Mouse (Mus musculus) heart, embryonic 13.5 days (tissue): ENCODE results near the gene Itpr1. TPM values are rescaled to one million over a fixed set of nuclear protein-coding genes. Genes with fewer than 3 reads are reported as not detected.

Source experiments
- ATAC-seq: fragments of 200-750 bp; cut with Nextera tagmentation; 2 replicates; pipeline ENCODE4 v1.8.0; 2017; ENCODE audit warnings: moderate TSS enrichment; ENCODE audit not compliant: insufficient number of reproducible peaks, low FRiP score, low TSS enrichment; ENCODE audit errors: extremely low read depth
- H3K27ac ChIP-seq: fragments of 300-500 bp; sonication (generic); replicated peaks from 2 replicates; pipeline ENCODE4 v1.5.1; 2015; ENCODE audit warnings: moderate library complexity, mild to moderate bottlenecking, inconsistent platforms
- H3K27me3 ChIP-seq: fragments of 300-500 bp; sonication (generic); replicated peaks from 2 replicates; pipeline ENCODE4 v1.6.1; 2015; ENCODE audit warnings: mild to moderate bottlenecking, inconsistent platforms
- H3K36me3 ChIP-seq: fragments of 300-500 bp; sonication (generic); 2 replicates; pipeline ENCODE4 v1.6.1; 2015; ENCODE audit warnings: mild to moderate bottlenecking, inconsistent platforms
- H3K4me1 ChIP-seq: fragments of 300-500 bp; sonication (generic); 2 replicates; pipeline ENCODE4 v1.6.1; 2015; ENCODE audit warnings: inconsistent platforms
- H3K4me2 ChIP-seq: fragments of 300-500 bp; sonication (generic); 2 replicates; pipeline ENCODE4 v1.6.1; 2015; ENCODE audit warnings: inconsistent platforms, mild to moderate bottlenecking, moderate library complexity
- H3K4me3 ChIP-seq: fragments of 300-500 bp; sonication (generic); 2 replicates; pipeline ENCODE4 v1.5.1; 2015; ENCODE audit warnings: moderate library complexity, mild to moderate bottlenecking, inconsistent platforms
- H3K9ac ChIP-seq: fragments of 300-500 bp; sonication (generic); 2 replicates; pipeline ENCODE4 v1.6.1; 2015; ENCODE audit warnings: inconsistent platforms, mild to moderate bottlenecking, moderate library complexity
- H3K9me3 ChIP-seq: fragments of 300-500 bp; sonication (generic); 2 replicates; pipeline ENCODE4 v1.6.1; 2016; ENCODE audit warnings: inconsistent platforms
- WGBS: fragments of 180-500 bp; shearing (Covaris S2); methylation state at CpG from one replicate; pipeline ENCODE4 v1.1.7; 2015; ENCODE audit warnings: mixed read lengths; 5-methylcytosine and 5-hydroxymethylcytosine counted together
- polyA plus RNA-seq: library from polyadenylated mRNA; unstranded; fragments of >200 nt; fragmentation: Nextera tagmentation; extraction: Ambion mirVana; gene quantifications from 2 replicates; pipeline ENCODE4 v1.2.1, GENCODE M21; 2015

The Itpr1 gene
- polyA plus RNA-seq, 1 experiment from 2014 or later, result 12.1 TPM

DNA sequence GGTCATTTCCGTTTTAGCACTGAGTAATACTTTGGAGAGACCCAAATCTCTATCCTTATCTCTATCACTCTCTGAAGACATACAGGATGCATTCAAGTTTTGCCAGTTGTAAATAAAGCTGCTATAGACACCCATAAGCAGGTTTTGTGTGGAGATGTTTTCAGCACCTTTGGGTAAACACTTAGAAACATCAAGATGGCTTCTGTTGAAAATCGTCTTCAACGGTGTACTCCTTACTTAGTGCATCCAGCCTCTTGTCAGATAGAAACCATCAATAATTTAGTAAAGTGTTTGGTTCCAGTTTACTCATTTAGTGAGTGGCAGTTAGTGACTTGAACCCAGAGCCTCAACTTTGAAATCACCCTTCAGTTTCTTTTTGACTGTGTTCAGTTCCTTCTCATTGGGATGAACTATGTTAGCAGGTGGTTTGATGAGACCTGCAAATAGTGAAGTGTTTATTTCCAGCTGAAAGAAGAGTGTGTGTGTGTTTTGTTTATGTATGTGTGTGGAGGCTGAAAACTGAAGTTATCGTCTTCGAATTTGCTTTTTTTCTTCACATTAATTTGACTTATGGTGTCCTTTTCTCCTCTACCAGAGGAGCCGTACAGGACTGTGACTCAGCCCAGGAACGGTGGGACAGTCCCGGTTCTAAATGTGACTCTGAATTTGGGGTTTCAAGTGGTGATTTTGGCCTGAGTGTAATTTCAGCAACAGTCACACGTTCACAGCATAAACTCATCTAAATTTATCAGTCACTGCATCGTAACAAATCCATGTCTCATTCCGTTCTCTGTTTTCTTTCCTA lies 66.1 kb downstream of the Itpr1 start:
- Histone ChIP-seq H3K27ac (no peak overlapping the region), H3K27me3 (no peaks in the 10 kb centered on the region), H3K4me2 (no peak overlapping the region), H3K9me3 (no peaks in the 10 kb centered on the region), H3K4me3 (no peak overlapping the region), H3K4me1 (peaks cover 70% of the 10 kb centered on the region), H3K36me3 (no peaks in the 10 kb centered on the region), H3K9ac (no peak overlapping the region)
- no peak for ATAC-seq
- 74% methylated on average over 11 of the region's 11 CpGs for WGBS

DNA sequence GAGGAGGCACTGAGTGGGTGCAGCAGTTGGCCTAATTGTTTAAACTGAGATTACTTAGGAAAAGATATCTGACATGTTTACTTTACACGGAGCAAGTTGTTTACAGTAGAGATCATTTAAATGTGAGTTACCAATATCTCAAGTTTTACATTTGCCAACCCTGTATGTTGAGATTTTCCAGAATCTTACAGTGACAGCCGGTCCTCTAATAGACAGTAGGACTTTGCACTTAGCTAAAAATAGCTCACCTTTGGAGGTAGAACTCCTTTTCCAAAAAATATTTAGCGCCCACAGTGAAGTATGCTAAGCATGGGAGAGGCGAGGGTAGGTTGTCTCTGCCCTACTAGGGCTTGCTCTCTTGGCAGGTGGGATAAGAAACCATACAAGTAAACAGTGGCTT lies 69.2 kb downstream of the Itpr1 start:
- 39% methylated on average over 4 of the region's 4 CpGs for WGBS
- Histone ChIP-seq H3K27ac (peak overlapping the region; percentile 41; the same call in 1 of the 2 replicates), H3K4me3 (no peak overlapping the region), H3K9me3 (no peaks in the 10 kb centered on the region), H3K4me1 (peaks cover 41% of the 10 kb centered on the region), H3K27me3 (no peaks in the 10 kb centered on the region), H3K4me2 (peak overlapping the region; percentile 4; the same call in 1 of the 2 replicates), H3K36me3 (0 out of 2 replicates have a peak, but pooled peaks cover 2% of the 10 kb centered on the region), H3K9ac (0 out of 2 replicates have a peak overlapping the region, but pooled peaks have one; percentile 14)
- no peak for ATAC-seq

DNA sequence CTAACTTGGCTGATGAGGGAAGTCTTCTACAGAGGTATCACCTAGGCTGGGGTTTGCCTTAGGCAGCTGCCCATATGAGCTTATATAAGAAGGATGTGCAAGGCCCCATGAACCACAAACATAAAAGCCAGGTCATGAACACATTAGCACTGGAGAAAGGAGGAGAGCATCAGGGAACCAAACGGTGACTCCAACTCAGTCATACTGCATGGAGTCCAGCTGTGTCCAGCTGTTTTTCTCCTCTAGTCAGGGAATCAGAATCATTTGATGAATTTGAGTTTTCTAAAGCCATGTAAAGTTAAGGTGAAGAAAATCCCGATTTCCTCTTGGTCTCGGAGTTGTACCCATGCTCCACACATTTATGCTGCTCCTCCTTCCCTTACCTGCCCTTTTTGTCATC lies 69.7 kb downstream of the Itpr1 start:
- Histone ChIP-seq H3K27ac (peak overlapping the region; percentile 41; the same call in 1 of the 2 replicates), H3K4me2 (0 out of 2 replicates have a peak overlapping the region, but pooled peaks have one; percentile 4), H3K4me1 (peaks cover 36% of the 10 kb centered on the region), H3K9ac (no peak overlapping the region), H3K9me3 (no peaks in the 10 kb centered on the region), H3K4me3 (no peak overlapping the region), H3K36me3 (0 out of 2 replicates have a peak, but pooled peaks cover 7% of the 10 kb centered on the region), H3K27me3 (no peaks in the 10 kb centered on the region)
- WGBS, result 88% methylated on average over 3 of the region's 3 CpGs
- ATAC-seq, result no peak

DNA sequence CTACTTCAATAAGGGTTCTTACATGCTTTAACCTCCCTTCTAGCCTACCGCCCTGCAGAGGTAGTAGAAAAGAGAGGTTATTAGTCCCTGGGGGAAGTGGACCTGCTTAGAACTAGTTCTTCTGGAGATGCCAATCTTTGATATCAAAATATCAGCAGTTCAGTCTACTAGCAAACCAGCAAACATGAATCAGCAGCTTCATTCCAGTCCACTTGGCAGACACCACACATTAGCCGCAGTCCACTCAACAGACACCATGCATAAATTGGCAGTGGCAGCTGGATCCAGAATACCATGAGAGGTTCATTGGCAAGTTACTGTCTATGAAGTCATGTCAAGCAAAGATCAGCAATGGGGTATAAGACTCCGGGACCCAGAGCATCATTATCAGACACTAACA lies 71.8 kb downstream of the Itpr1 start:
- H3K9me3 ChIP-seq, result no peaks in the 10 kb centered on the region
- H3K4me1 ChIP-seq, result peaks cover 30% of the 10 kb centered on the region
- no peak overlapping the region for H3K4me3 ChIP-seq
- H3K36me3 ChIP-seq, result 0 out of 2 replicates have a peak, but pooled peaks cover 8% of the 10 kb centered on the region
- H3K9ac ChIP-seq, result no peak overlapping the region
- 86% methylated on average over 3 of the region's 3 CpGs for WGBS
- no peak for ATAC-seq
- H3K4me2 ChIP-seq, result no peak overlapping the region
- no peaks in the 10 kb centered on the region for H3K27me3 ChIP-seq
- H3K27ac ChIP-seq, result no peak overlapping the region

DNA sequence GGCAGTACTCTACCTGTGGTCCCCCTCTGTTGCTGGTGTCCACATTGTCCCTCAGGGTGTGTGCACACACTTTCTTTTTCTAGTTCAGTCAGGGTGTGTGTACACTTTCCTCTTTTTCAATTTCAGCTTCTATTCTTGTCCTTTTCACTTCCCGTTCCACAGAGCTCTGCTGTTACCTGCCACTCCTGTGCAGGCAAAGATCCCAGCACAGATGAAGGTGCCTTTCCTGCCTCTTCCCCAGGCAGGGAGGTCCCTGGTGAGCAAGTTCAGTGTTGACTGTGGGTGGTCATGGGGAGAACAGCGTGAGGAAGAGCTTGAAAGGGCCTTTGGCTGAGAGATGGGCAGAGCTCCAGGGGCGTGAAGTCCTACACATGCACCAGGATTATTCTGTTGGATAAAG lies 76.1 kb downstream of the Itpr1 start:
- 44% methylated on average over 3 of the region's 3 CpGs for WGBS

DNA sequence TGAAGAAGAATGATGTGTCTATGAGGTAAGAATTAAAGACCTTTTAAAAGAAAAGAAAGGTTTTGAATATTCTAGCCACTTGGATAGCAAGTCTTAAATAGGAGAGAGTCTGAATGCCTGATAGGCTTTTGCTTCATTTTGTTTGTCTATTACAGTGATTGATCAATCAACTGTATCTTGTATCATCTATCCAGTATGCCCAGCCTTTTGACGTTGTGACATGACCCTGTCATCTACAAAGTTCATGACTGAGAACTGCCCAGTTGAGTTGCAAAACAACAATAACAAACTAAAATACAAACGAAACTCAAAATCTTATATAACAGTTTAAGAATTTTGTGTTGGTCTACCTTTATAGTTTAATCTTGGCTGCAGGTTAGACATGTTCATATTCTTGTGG lies 78.1 kb downstream of the Itpr1 start:
- Histone ChIP-seq H3K4me2 (no peak overlapping the region), H3K4me1 (peaks cover 28% of the 10 kb centered on the region), H3K9me3 (no peaks in the 10 kb centered on the region), H3K4me3 (no peak overlapping the region), H3K9ac (no peak overlapping the region), H3K27me3 (no peaks in the 10 kb centered on the region), H3K27ac (no peak overlapping the region), H3K36me3 (0 out of 2 replicates have a peak, but pooled peaks cover 8% of the 10 kb centered on the region)
- no peak for ATAC-seq
- WGBS, result 80% methylated on average over 2 of the region's 2 CpGs

More for the DNA sequence above, 76.1 kb downstream of the Itpr1 start:
- H3K4me1 ChIP-seq, result peaks cover 12% of the 10 kb centered on the region
- no peaks in the 10 kb centered on the region for H3K9me3 ChIP-seq
- H3K4me2 ChIP-seq, result no peak overlapping the region
- no peak overlapping the region for H3K27ac ChIP-seq
- H3K36me3 ChIP-seq, result 0 out of 2 replicates have a peak, but pooled peaks cover 8% of the 10 kb centered on the region
- no peak overlapping the region for H3K4me3 ChIP-seq
- H3K9ac ChIP-seq, result no peak overlapping the region
- no peak for ATAC-seq
- H3K27me3 ChIP-seq, result no peaks in the 10 kb centered on the region

DNA sequence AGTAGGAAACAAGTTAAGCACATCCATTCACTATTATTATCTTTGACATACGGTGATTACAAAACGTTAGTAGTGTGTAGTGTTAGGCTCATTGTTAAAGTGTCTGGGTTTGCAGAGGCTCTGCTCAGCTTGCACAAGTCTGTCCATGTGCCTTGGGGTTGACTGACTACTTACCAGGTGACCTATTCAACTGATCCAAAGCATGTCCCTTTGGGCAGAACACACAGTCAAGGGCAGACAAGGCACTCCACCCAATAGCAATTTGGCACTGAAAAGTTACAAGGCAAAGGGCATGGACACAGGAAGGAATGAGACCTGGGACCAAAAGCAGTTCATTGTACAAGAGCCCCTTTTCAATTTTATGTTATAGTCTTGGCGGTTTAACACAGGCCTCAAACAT lies 78.7 kb downstream of the Itpr1 start:
- WGBS, result 87% methylated on average over 3 of the region's 3 CpGs
- ATAC-seq, result no peak
- 0 out of 2 replicates have a peak, but pooled peaks cover 8% of the 10 kb centered on the region for H3K36me3 ChIP-seq
- no peak overlapping the region for H3K4me3 ChIP-seq
- H3K9me3 ChIP-seq, result no peaks in the 10 kb centered on the region
- H3K9ac ChIP-seq, result no peak overlapping the region
- H3K27me3 ChIP-seq, result no peaks in the 10 kb centered on the region
- no peak overlapping the region for H3K27ac ChIP-seq
- no peak overlapping the region for H3K4me2 ChIP-seq
- peaks cover 28% of the 10 kb centered on the region for H3K4me1 ChIP-seq

DNA sequence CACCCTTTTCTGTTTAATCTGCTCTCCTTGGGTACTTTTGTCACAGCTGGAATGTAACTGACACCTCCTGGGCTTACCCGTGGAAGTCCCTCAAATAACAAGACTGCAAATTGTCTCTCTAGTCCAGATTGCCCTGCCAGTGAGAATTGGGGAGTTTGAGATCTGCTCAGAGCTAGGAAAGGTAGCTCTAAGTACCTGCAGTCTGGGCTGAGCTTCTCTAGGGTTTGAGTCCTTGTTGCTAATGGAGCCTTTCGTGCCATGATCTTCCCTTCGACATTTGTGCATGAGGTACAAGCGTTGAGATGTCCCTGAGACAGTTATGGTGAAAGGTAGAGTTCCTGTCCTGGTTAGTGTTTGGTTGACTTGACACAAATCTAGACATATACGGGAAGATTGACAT lies 89.0 kb downstream of the Itpr1 start:
- H3K27me3 ChIP-seq, result no peaks in the 10 kb centered on the region
- H3K27ac ChIP-seq, result no peak overlapping the region
- WGBS, result 78% methylated on average over 5 of the region's 5 CpGs
- H3K4me2 ChIP-seq, result no peak overlapping the region
- H3K4me1 ChIP-seq, result peaks cover 37% of the 10 kb centered on the region
- no peak for ATAC-seq
- no peaks in the 10 kb centered on the region for H3K9me3 ChIP-seq
- H3K36me3 ChIP-seq, result 0 out of 2 replicates have a peak, but pooled peaks cover 3% of the 10 kb centered on the region
- H3K4me3 ChIP-seq, result no peak overlapping the region
- H3K9ac ChIP-seq, result no peak overlapping the region

DNA sequence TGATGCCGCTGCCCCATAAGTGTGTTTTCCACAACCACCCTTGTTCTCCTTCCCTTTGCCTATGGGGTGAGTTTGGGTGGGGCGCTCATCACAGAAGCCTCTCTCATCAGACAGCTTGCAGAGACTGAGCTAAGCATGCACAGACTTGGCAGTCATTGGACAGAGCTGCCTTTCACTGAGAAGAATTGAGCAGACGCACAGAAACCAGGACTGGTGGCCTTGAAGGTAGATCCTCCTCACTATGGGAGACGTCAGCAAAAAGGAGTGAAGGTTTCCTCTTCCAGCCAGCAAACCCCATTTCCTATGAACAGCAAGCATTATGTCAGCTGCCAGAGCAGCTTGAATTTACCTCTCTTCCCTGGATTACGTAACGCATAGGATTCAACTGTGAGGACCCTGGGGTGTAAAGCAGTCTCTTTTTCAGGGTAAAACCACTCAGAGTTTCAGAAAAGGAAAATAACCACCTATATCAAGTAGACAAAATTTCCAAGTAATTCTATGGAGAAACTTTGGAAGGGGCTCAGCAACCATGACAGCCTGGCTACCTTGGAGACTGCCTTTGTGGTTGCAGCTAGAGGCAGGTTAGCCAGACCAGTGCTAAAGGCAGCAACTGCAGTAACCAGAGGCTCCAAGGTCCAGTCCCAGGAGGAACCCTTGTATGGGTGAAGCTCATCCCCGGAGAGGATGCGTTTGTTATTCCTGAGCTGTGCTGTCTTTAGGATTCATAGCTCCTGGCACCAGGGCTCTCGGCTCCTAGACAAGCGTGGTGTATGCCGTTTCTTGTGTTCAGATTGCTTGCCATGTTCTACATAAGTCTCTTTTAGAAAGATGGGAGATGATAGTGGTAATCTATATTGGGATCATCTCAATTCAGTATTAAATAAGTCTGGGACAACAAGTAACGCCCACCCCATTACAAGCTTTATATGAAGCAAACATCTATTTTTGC lies 91.0 kb downstream of the Itpr1 start:
- Histone ChIP-seq H3K4me3 (no peak overlapping the region), H3K4me2 (no peak overlapping the region), H3K27me3 (no peaks in the 10 kb centered on the region), H3K27ac (no peak overlapping the region), H3K36me3 (0 out of 2 replicates have a peak, but pooled peaks cover 3% of the 10 kb centered on the region), H3K9ac (0 out of 2 replicates have a peak overlapping the region, but pooled peaks have one; percentile 24), H3K9me3 (no peaks in the 10 kb centered on the region), H3K4me1 (peaks cover 54% of the 10 kb centered on the region)
- WGBS, result 81% methylated on average over 12 of the region's 12 CpGs
- ATAC-seq, result no peak

DNA sequence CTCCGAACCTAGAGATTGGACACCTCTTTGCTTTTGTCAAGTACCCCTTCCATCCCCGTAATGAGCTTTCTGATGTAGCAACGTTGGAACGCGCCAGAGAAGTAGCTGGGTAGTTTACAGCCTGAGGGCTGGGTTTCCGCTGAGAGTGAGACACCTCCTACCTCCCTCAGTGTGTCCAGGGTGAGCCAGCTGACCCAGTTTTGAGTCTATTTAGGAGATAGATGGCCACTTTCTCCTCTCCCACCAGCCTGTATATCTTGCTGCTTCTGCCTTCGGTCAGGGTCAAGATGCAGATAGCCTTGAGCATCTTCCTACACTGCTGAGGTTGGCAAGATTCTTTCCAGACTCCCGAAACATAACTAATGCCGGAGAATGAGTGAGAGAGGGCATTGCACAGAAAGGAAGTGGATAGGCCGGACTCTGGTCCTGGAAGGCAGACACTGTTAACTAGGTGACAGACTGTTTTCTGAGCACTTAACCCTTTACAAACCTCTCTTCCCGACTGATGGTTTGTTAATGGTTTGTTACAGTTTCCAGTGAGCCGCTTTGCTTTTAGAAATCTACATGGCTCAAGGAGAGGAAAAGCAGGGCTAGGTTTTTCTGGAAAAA lies 92.4 kb downstream of the Itpr1 start:
- H3K9me3 ChIP-seq, result no peaks in the 10 kb centered on the region
- H3K36me3 ChIP-seq, result 0 out of 2 replicates have a peak, but pooled peaks cover 3% of the 10 kb centered on the region
- H3K27me3 ChIP-seq, result no peaks in the 10 kb centered on the region
- H3K4me3 ChIP-seq, result no peak overlapping the region
- H3K4me1 ChIP-seq, result peaks cover 67% of the 10 kb centered on the region
- 22% methylated on average over 12 of the region's 12 CpGs for WGBS
- peak overlapping the region; percentile 63 for H3K9ac ChIP-seq
- H3K4me2 ChIP-seq, result peak overlapping the region; percentile 70
- ATAC-seq, result no peak
- peak overlapping the region; percentile 79 for H3K27ac ChIP-seq
